Mouse (Mus musculus) kidney, adult 2 months (tissue): ENCODE data around the gene Abcb4. TPM values are rescaled to one million over a fixed set of nuclear protein-coding genes. Genes with fewer than 3 reads are reported as not detected.
"Not testable (repeated sequence)": the region's sequence is repeated elsewhere in the genome, so short reads cannot be mapped to it uniquely, and the experiment has no call there.

ENCODE experiments used
- DNase-seq: peaks from one replicate; pipeline ENCODE4 v3.0.0; 2021
- H3K27ac ChIP-seq: fragments of 200-500 bp; 2 replicates; pipeline ENCODE4 v1.5.1; 2012; ENCODE audit warnings: low read depth, low read length, control low read depth, inconsistent platforms; ENCODE audit not compliant: insufficient read depth
- H3K27me3 ChIP-seq: fragments of 200-500 bp; replicated peaks from 2 replicates; pipeline ENCODE4 v1.6.1; 2012; ENCODE audit warnings: mild to moderate bottlenecking, moderate library complexity, low read length, inconsistent platforms; ENCODE audit not compliant: control insufficient read depth, insufficient read depth
- H3K36me3 ChIP-seq: fragments of 200-500 bp; 2 replicates; pipeline ENCODE4 v1.6.1; 2012; ENCODE audit warnings: mild to moderate bottlenecking, moderate library complexity, low read length, inconsistent platforms; ENCODE audit not compliant: control insufficient read depth, insufficient read depth
- H3K4me1 ChIP-seq: fragments of 200-500 bp; 2 replicates; pipeline ENCODE4 v1.6.1; 2011; ENCODE audit warnings: low read length; ENCODE audit not compliant: control insufficient read depth, insufficient read depth
- H3K4me3 ChIP-seq: fragments of 200-500 bp; 2 replicates; pipeline ENCODE4 v1.5.1; 2011; ENCODE audit warnings: mild to moderate bottlenecking, low read depth, low read length, control low read depth; ENCODE audit not compliant: insufficient read depth
- CTCF ChIP-seq: fragments of 200-500 bp; conservative IDR thresholded peaks from 2 replicates; pipeline ENCODE4 v1.5.1; 2011; ENCODE audit warnings: low read depth, mild to moderate bottlenecking, control low read depth, low read length, moderate library complexity, mixed read lengths; ENCODE audit not compliant: insufficient read depth, insufficient read length
- POLR2A ChIP-seq: fragments of 200-500 bp; IDR thresholded peaks from one replicate; pipeline ENCODE4 v1.6.1; 2011; ENCODE audit warnings: low read depth, low read length, control low read depth
- WGBS: fragments of 180-500 bp; shearing (Covaris S2); methylation state at CpG from one replicate; pipeline ENCODE4 v1.1.7; 2018; 5-methylcytosine and 5-hydroxymethylcytosine counted together
- polyA plus RNA-seq: library from polyadenylated mRNA; depleted of rRNA; stranded (reverse); fragments of >200 nt; gene quantifications from 2 replicates; pipeline ENCODE4 v1.2.3, GENCODE M21; 2012; rRNA removed

Gene Abcb4
- polyA plus RNA-seq, result 0.15 and 0.33 TPM in 2 replicates

DNA sequence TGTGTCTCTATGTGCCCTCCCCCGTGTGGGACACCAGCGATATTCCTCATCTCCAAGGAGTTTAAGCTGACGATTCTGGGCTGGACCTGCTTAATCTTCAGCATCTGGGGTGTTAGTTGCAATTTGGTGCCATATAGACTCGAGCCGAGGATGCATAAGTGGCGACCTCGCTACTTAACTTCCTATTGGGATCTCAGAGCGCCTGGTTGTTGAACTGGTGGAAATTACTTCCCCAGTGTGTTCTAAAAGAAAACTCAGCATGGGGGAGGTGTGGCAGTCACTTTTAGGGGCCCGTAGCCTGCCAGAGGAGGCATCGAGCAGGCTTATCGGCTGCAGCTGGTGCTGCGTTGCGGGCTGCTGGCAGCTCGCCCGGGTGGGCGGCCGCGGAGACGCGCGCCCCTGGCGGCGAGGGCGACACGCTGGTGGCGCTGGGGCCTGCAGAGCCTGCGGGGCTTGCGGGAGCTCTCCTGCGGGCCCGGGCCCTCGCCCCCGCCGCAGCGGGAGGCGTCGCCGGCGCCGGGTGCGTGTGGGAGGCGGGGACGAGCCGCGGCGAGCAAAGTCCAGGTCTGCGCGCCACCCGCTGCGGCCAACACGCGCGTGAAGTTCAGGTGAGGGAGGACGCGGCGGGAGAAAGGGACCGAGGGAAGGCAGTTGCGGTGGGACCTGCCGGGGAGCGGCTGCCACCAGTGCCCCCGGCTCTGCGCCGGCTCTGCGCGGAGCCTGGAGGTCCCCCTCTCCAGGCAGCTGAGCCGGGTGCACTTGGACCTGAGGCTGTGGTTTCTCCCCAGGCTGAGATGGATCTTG lies at the start of gene Abcb4:
Gene Abcb4, plus strand, starts transcription at position 418 of the 804 bp plus-strand sequence.
- no peaks in the 10 kb centered on the region for H3K27me3 ChIP-seq
- H3K4me1 ChIP-seq, result peaks cover 3% of the 10 kb centered on the region; the same call in 1 of the 2 replicates
- WGBS, result under 1% methylated on average over 65 of the region's 65 CpGs
- TF ChIP-seq POLR2A (no peak), CTCF (0 out of 2 replicates have a peak, but pooled peaks have one; percentile 26)
- DNase-seq, result peak; percentile 51
- no peak within 1 kb of the TSS for H3K27ac ChIP-seq
- no peaks in the 10 kb centered on the region for H3K36me3 ChIP-seq
- H3K4me3 ChIP-seq, result peak within 1 kb of the TSS; percentile 51

- not testable (repeated sequence) for H3K27ac ChIP-seq, H3K4me3 ChIP-seq, DNase-seq, H3K27me3 ChIP-seq, H3K4me1 ChIP-seq, H3K36me3 ChIP-seq
- 36% methylated on average over 8 of the region's 9 CpGs for WGBS
Observed at GRCm38 (mm10) chr5:8848607-8849575, 44.6 kb upstream of the Abcb4 start.

GRCm38 (mm10) chr5:8850851-8851250 lies 42.7 kb upstream of the Abcb4 start:
- TF ChIP-seq CTCF (no peak), POLR2A (no peak)
- Histone ChIP-seq H3K4me3 (no peak overlapping the region), H3K36me3 (no peaks in the 10 kb centered on the region), H3K27ac (no peak overlapping the region), H3K4me1 (no peaks in the 10 kb centered on the region), H3K27me3 (no peaks in the 10 kb centered on the region; the same call in 1 of the 2 replicates)
- 68% methylated on average over 4 of the region's 4 CpGs for WGBS
- DNase-seq, result no peak

- 66% methylated on average over 6 of the region's 6 CpGs for WGBS
- H3K27ac ChIP-seq, result no peak overlapping the region
- TF ChIP-seq POLR2A, result no peak
- TF ChIP-seq CTCF, result no peak
- no peaks in the 10 kb centered on the region for H3K27me3 ChIP-seq
- no peaks in the 10 kb centered on the region for H3K4me1 ChIP-seq
- H3K4me3 ChIP-seq, result no peak overlapping the region
- no peaks in the 10 kb centered on the region for H3K36me3 ChIP-seq
- DNase-seq, result no peak
Observed at GRCm38 (mm10) chr5:8857201-8857600, 36.3 kb upstream of the Abcb4 start.

- WGBS, result 78% methylated on average over 1 of the region's 1 CpGs
- Histone ChIP-seq H3K27ac (no peak overlapping the region), H3K27me3 (no peaks in the 10 kb centered on the region), H3K36me3 (no peaks in the 10 kb centered on the region), H3K4me1 (no peaks in the 10 kb centered on the region), H3K4me3 (no peak overlapping the region)
- TF ChIP-seq CTCF, result no peak
- no peak for TF ChIP-seq POLR2A
- DNase-seq, result no peak
Observed at GRCm38 (mm10) chr5:8861811-8862210, 31.7 kb upstream of the Abcb4 start.

- no peaks in the 10 kb centered on the region for H3K27me3 ChIP-seq
- H3K36me3 ChIP-seq, result no peaks in the 10 kb centered on the region
- no peak overlapping the region for H3K27ac ChIP-seq
- H3K4me1 ChIP-seq, result no peaks in the 10 kb centered on the region
- 48% methylated on average over 14 of the region's 14 CpGs for WGBS
- DNase-seq, result no peak
- H3K4me3 ChIP-seq, result no peak overlapping the region
- TF ChIP-seq CTCF (no peak), POLR2A (no peak)
Observed at GRCm38 (mm10) chr5:8863580-8864337, 29.8 kb upstream of the Abcb4 start.

DNA sequence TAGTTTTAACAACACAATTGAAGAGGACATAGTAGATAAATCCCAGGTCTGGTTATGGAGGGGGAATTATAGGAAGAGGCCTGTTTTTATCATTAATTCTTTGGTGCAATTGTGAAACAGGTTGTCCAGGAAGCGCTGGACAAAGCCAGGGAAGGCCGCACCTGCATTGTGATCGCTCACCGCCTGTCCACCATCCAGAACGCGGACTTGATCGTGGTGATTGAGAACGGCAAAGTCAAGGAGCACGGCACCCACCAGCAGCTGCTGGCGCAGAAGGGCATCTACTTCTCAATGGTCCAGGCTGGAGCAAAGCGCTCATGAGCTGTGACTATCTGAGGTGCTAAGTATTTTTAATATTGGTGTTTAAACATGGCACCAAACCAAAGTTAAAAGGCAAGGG lies 27.9 kb upstream of the Abcb4 start:
- not testable (repeated sequence) for H3K36me3 ChIP-seq, H3K27ac ChIP-seq
- WGBS, result 95% methylated on average over 11 of the region's 11 CpGs

More for the DNA sequence above, 27.9 kb upstream of the Abcb4 start:
- not testable (repeated sequence) for H3K4me3 ChIP-seq, DNase-seq, H3K4me1 ChIP-seq, H3K27me3 ChIP-seq
